Mouse (Mus musculus): ENCODE measurements around the gene Pld2.
A peak's percentile ranks its signal among the peaks of the same experiment; 100 is the strongest.

Pld2 gene

GRCm38 (mm10) chr11:70578962-70579361 lies 39.1 kb downstream of the Pld2 start:
- no peak for DNase-seq (ENCODE audit: low spot score)

GRCm38 (mm10) chr11:70579710-70580357 lies 40.0 kb downstream of the Pld2 start:
- DNase-seq (ENCODE audit: low spot score), result no peak

GRCm38 (mm10) chr11:70580358-70580720 lies 40.5 kb downstream of the Pld2 start:
- DNase-seq (ENCODE audit: low spot score), result no peak

GRCm38 (mm10) chr11:70580921-70581320 lies 41.1 kb downstream of the Pld2 start:
- no peak for DNase-seq (ENCODE audit: low spot score)

- no peak for DNase-seq (ENCODE audit: low spot score)
Observed at GRCm38 (mm10) chr11:70582196-70582595, 42.3 kb downstream of the Pld2 start.

- no peak for DNase-seq (ENCODE audit: low spot score)
Observed at GRCm38 (mm10) chr11:70583022-70583714, 43.3 kb downstream of the Pld2 start.

- DNase-seq (ENCODE audit: low spot score), result no peak
Observed at GRCm38 (mm10) chr11:70583775-70584174, 43.9 kb downstream of the Pld2 start.

- DNase-seq (ENCODE audit: low spot score), result peak; percentile 66
Observed at GRCm38 (mm10) chr11:70585457-70585856, 45.6 kb downstream of the Pld2 start.

- no peak for DNase-seq (ENCODE audit: low spot score)
Observed at GRCm38 (mm10) chr11:70586261-70586660, 46.4 kb downstream of the Pld2 start.

- no peak for DNase-seq (ENCODE audit: low spot score)
Observed at GRCm38 (mm10) chr11:70586954-70587353, 47.1 kb downstream of the Pld2 start.

GRCm38 (mm10) chr11:70591733-70592132 lies 51.9 kb downstream of the Pld2 start:
- no peak for DNase-seq (ENCODE audit: low spot score)

- no peak for DNase-seq (ENCODE audit: low spot score)
Observed at GRCm38 (mm10) chr11:70594253-70594989, 54.6 kb downstream of the Pld2 start.

GRCm38 (mm10) chr11:70595638-70596037 lies 55.8 kb downstream of the Pld2 start:
- no peak for DNase-seq (ENCODE audit: low spot score)

GRCm38 (mm10) chr11:70596094-70596493 lies 56.2 kb downstream of the Pld2 start:
- DNase-seq (ENCODE audit: low spot score), result no peak

- DNase-seq (ENCODE audit: low spot score), result no peak
Observed at GRCm38 (mm10) chr11:70597301-70597700, 57.4 kb downstream of the Pld2 start.

- no peak for DNase-seq (ENCODE audit: low spot score)
Observed at GRCm38 (mm10) chr11:70598451-70598953, 58.6 kb downstream of the Pld2 start.

- peak; percentile 67 for DNase-seq (ENCODE audit: low spot score)
Observed at GRCm38 (mm10) chr11:70605024-70605566, 65.2 kb downstream of the Pld2 start.

- no peak for DNase-seq (ENCODE audit: low spot score)
Observed at GRCm38 (mm10) chr11:70606717-70607116, 66.9 kb downstream of the Pld2 start.

GRCm38 (mm10) chr11:70607611-70608010 lies 67.7 kb downstream of the Pld2 start:
- DNase-seq (ENCODE audit: low spot score), result no peak

Data from urinary bladder, postnatal 25 days (tissue).